ENCODE assay signal across 23 mouse cellular contexts in genomic region chr3:108751691-108752090, GRCm38 (mm10). TPM values are rescaled to one million over a fixed set of nuclear protein-coding genes. Genes with fewer than 3 reads are reported as not detected.
DNase-seq lines count a peak whose midpoint lies in the region; ATAC-seq and TF ChIP-seq lines count a peak whose summit lies in the region.
"Had no signal": no experiment of that assay in that cellular context is flagged by ENCODE, and none has a peak within 500 bp of the region (broad histone marks: within the 10 kb centered on the region; RNA-seq: fewer than 3 reads in every experiment).

No protein-coding gene starts in this region.

- TF ChIP-seq CTCF in layer of hippocampus, adult 2 months (conservative IDR thresholded peaks at IDR 0.05): no peak

- H3K4me2 ChIP-seq in intestine, embryonic 16.5 days (ENCODE audit: low read depth, low read length): no peak overlapping the region
- no peak overlapping the region for H3K4me2 ChIP-seq in intestine, embryonic 15.5 days (replicated peaks)
- peak overlapping the region; percentile 26; the same call in 1 of the 2 replicates for H3K4me2 ChIP-seq in embryonic facial prominence, embryonic 15.5 days (replicated peaks)
- no peak overlapping the region for H3K4me2 ChIP-seq in neural tube, embryonic 15.5 days
- H3K4me2 ChIP-seq: forebrain, embryonic 15.5 days; heart, embryonic 15.5 days; hindbrain, embryonic 13.5 days; midbrain, embryonic 13.5 days had no signal

- H3K27me3 ChIP-seq in intestine, embryonic 16.5 days (replicated peaks; ENCODE audit: control insufficient read depth, insufficient read depth, low read length): no peaks in the 10 kb centered on the region
- H3K27me3 ChIP-seq in intestine, embryonic 15.5 days (replicated peaks): no peaks in the 10 kb centered on the region
- H3K27me3 ChIP-seq in embryonic facial prominence, embryonic 15.5 days: no peaks in the 10 kb centered on the region
- H3K27me3 ChIP-seq in neural tube, embryonic 15.5 days (replicated peaks): no peaks in the 10 kb centered on the region
- H3K27me3 ChIP-seq: forebrain, embryonic 15.5 days; heart, embryonic 15.5 days; midbrain, embryonic 13.5 days had no signal

- WGBS in intestine, embryonic 16.5 days: 73% methylated on average over 6 of the region's 6 CpGs
- WGBS in intestine, embryonic 15.5 days: 78% methylated on average over 6 of the region's 6 CpGs
- WGBS in embryonic facial prominence, embryonic 15.5 days: 75% methylated on average over 6 of the region's 6 CpGs
- 91% methylated on average over 6 of the region's 6 CpGs for WGBS in neural tube, embryonic 15.5 days

- H3K36me3 ChIP-seq in intestine, embryonic 16.5 days (ENCODE audit: control insufficient read depth, insufficient read depth, low read length): no peaks in the 10 kb centered on the region
- H3K36me3 ChIP-seq in intestine, embryonic 15.5 days: no peaks in the 10 kb centered on the region
- no peaks in the 10 kb centered on the region for H3K36me3 ChIP-seq in embryonic facial prominence, embryonic 15.5 days
- no peaks in the 10 kb centered on the region for H3K36me3 ChIP-seq in neural tube, embryonic 15.5 days
- H3K36me3 ChIP-seq: forebrain, embryonic 15.5 days; heart, embryonic 15.5 days; hindbrain, embryonic 13.5 days; midbrain, embryonic 13.5 days had no signal

- H3K27ac ChIP-seq in intestine, embryonic 16.5 days (ENCODE audit: low read length): no peak overlapping the region
- H3K27ac ChIP-seq in intestine, embryonic 15.5 days: no peak overlapping the region
- H3K27ac ChIP-seq in embryonic facial prominence, embryonic 15.5 days (replicated peaks): peak overlapping the region; percentile 76
- H3K27ac ChIP-seq in layer of hippocampus, adult 2 months: no peak overlapping the region
- no peak overlapping the region for H3K27ac ChIP-seq in neural tube, embryonic 15.5 days (replicated peaks)
- H3K27ac ChIP-seq: forebrain, embryonic 15.5 days; gastrocnemius, adult 2 months; heart, embryonic 15.5 days; hindbrain, embryonic 13.5 days; midbrain, embryonic 13.5 days had no signal

- 0 out of 2 replicates have a peak, but pooled peaks have one; percentile 33 for ATAC-seq in intestine, embryonic 16.5 days
- ATAC-seq in intestine, embryonic 15.5 days: no peak; the same call in 1 of the 2 replicates
- no peak for ATAC-seq in embryonic facial prominence, embryonic 15.5 days (ENCODE audit: insufficient number of reproducible peaks, low FRiP score, low TSS enrichment, low read depth)
- ATAC-seq in megakaryocyte-erythroid progenitor cell, adult 5-6 weeks (replicated peaks; ENCODE audit: low FRiP score, low TSS enrichment, poor library complexity, severe bottlenecking): peak; percentile 75
- no peak for ATAC-seq in neural tube, embryonic 15.5 days (ENCODE audit: low FRiP score)
- ATAC-seq: activated CD4-positive, CD25-positive, alpha-beta regulatory T cell, adult 4 months; forebrain, embryonic 15.5 days; intestine, postnatal 0 days; midbrain, embryonic 13.5 days had no signal

- H3K9me3 ChIP-seq in intestine, embryonic 16.5 days (ENCODE audit: control insufficient read depth, low read length): no peaks in the 10 kb centered on the region
- no peaks in the 10 kb centered on the region for H3K9me3 ChIP-seq in intestine, embryonic 15.5 days
- H3K9me3 ChIP-seq in embryonic facial prominence, embryonic 15.5 days (replicated peaks): no peaks in the 10 kb centered on the region
- no peaks in the 10 kb centered on the region for H3K9me3 ChIP-seq in neural tube, embryonic 15.5 days (replicated peaks)
- H3K9me3 ChIP-seq: forebrain, embryonic 15.5 days; heart, embryonic 15.5 days; hindbrain, embryonic 13.5 days; midbrain, embryonic 13.5 days had no signal

- DNase-seq in liver: peak; percentile 73
- no peak for DNase-seq in layer of hippocampus, adult 2 months (ENCODE audit: low spot score in 2 of 2)
- DNase-seq in kidney, postnatal 25 days: no peak
- DNase-seq: adrenal gland, postnatal 36 days; cerebellum, postnatal 14 days; gastrocnemius, adult 2 months; heart, adult 18-20 months; kidney, postnatal 4 days; layer of hippocampus, postnatal 36 days; left cerebral cortex, postnatal 4 days; lung, postnatal 14 days; thymus, adult 2 months had no signal

- peaks cover 3% of the 10 kb centered on the region; the same call in 1 of the 2 replicates for H3K4me1 ChIP-seq in intestine, embryonic 16.5 days (ENCODE audit: control insufficient read depth, insufficient read depth, low read length)
- H3K4me1 ChIP-seq in intestine, embryonic 15.5 days (replicated peaks): no peaks in the 10 kb centered on the region
- peaks cover 11% of the 10 kb centered on the region for H3K4me1 ChIP-seq in embryonic facial prominence, embryonic 15.5 days
- H3K4me1 ChIP-seq in neural tube, embryonic 15.5 days: no peaks in the 10 kb centered on the region
- H3K4me1 ChIP-seq: forebrain, embryonic 15.5 days; heart, embryonic 15.5 days; hindbrain, embryonic 13.5 days; midbrain, embryonic 13.5 days had no signal

- H3K9ac ChIP-seq in intestine, embryonic 16.5 days (ENCODE audit: low read depth, low read length): no peak overlapping the region
- no peak overlapping the region for H3K9ac ChIP-seq in intestine, embryonic 15.5 days
- no peak overlapping the region for H3K9ac ChIP-seq in embryonic facial prominence, embryonic 15.5 days
- no peak overlapping the region for H3K9ac ChIP-seq in neural tube, embryonic 15.5 days (replicated peaks)
- H3K9ac ChIP-seq: forebrain, embryonic 15.5 days; heart, embryonic 15.5 days; hindbrain, embryonic 13.5 days; midbrain, embryonic 13.5 days had no signal

- no peak overlapping the region for H3K4me3 ChIP-seq in intestine, embryonic 16.5 days (ENCODE audit: low read length)
- no peak overlapping the region for H3K4me3 ChIP-seq in intestine, embryonic 15.5 days (replicated peaks)
- H3K4me3 ChIP-seq in embryonic facial prominence, embryonic 15.5 days (replicated peaks): no peak overlapping the region
- no peak overlapping the region for H3K4me3 ChIP-seq in layer of hippocampus, adult 2 months
- no peak overlapping the region for H3K4me3 ChIP-seq in neural tube, embryonic 15.5 days (replicated peaks)
- H3K4me3 ChIP-seq: forebrain, embryonic 15.5 days; gastrocnemius, adult 2 months; heart, embryonic 15.5 days; hindbrain, embryonic 13.5 days; midbrain, embryonic 13.5 days had no signal

RNA-seq across cellular contexts. Expression of gene Aknad1, which starts 12.2 kb away (rescaled TPM):
- 0.21 and 0.50 TPM in 2 replicates for polyA plus RNA-seq in intestine, embryonic 16.5 days (2015; fragmentation: Nextera tagmentation; extraction: Ambion mirVana)
- 0.10 TPM in 1 of 2 replicates, not detected in the other for polyA plus RNA-seq in intestine, embryonic 15.5 days (2015; fragmentation: Nextera tagmentation; extraction: Ambion mirVana)
- 1.2 and 1.6 TPM in 2 replicates for polyA plus RNA-seq in embryonic facial prominence, embryonic 15.5 days (2015; fragmentation: Nextera tagmentation; extraction: Ambion mirVana)
- total RNA-seq in megakaryocyte-erythroid progenitor cell, adult 5-6 weeks (2014; fragmentation: Nextera tagmentation): 1.3 and 2.0 TPM in 2 replicates
- 1.0 TPM in 1 of 2 replicates, not detected in the other for total RNA-seq in megakaryocyte-erythroid progenitor cell, adult 5-6 weeks (2017)
- under 1 TPM in 1 of 2 experiments, not detected in 1; 0.10 TPM for total RNA-seq in layer of hippocampus, adult 2 months (2021)
- polyA plus RNA-seq in neural tube, embryonic 15.5 days (2015; fragmentation: Nextera tagmentation; extraction: Ambion mirVana): 0.10 TPM in 1 of 2 replicates, not detected in the other
- total RNA-seq: adrenal gland, postnatal 36 days; heart, adult 18-20 months; left cerebral cortex, postnatal 4 days had no signal
- polyA plus RNA-seq: activated CD4-positive, CD25-positive, alpha-beta regulatory T cell, adult 4 months; forebrain, embryonic 15.5 days; heart, embryonic 15.5 days; midbrain, embryonic 13.5 days had no signal

RNA-seq across cellular contexts. Expression of gene Gpsm2, which starts 29.6 kb away (rescaled TPM):
- polyA plus RNA-seq in intestine, embryonic 16.5 days (2015; fragmentation: Nextera tagmentation; extraction: Ambion mirVana): 45.3 and 49.5 TPM in 2 replicates
- 49.1 and 56.1 TPM in 2 replicates for polyA plus RNA-seq in intestine, embryonic 15.5 days (2015; fragmentation: Nextera tagmentation; extraction: Ambion mirVana)
- 68.1 and 75.8 TPM in 2 replicates for polyA plus RNA-seq in embryonic facial prominence, embryonic 15.5 days (2015; fragmentation: Nextera tagmentation; extraction: Ambion mirVana)
- 35.5 and 68.2 TPM in 2 replicates for total RNA-seq in megakaryocyte-erythroid progenitor cell, adult 5-6 weeks (2014; fragmentation: Nextera tagmentation)
- total RNA-seq in megakaryocyte-erythroid progenitor cell, adult 5-6 weeks (2017): 31.2 and 56.2 TPM in 2 replicates
- 10 to 100 TPM; 13.3 to 14.1 TPM for total RNA-seq in layer of hippocampus, adult 2 months (2021)
- 17.5 and 23.6 TPM in 2 replicates for polyA plus RNA-seq in neural tube, embryonic 15.5 days (2015; fragmentation: Nextera tagmentation; extraction: Ambion mirVana)

Comparison
In these comparisons a context has a peak if more than half of its experiments do, and no peak if none do; other contexts are left out.
1. ATAC-seq: peak in intestine, embryonic 16.5 days (single experiment) and megakaryocyte-erythroid progenitor cell, adult 5-6 weeks (single experiment); none in intestine, embryonic 15.5 days (single experiment), embryonic facial prominence, embryonic 15.5 days (single experiment) and neural tube, embryonic 15.5 days (single experiment).